Mouse (Mus musculus) layer of hippocampus, adult 2 months (tissue): ENCODE data around the gene Sh2b1. TPM values are rescaled to one million over a fixed set of nuclear protein-coding genes. Genes with fewer than 3 reads are reported as not detected.
A peak's percentile ranks its signal among the peaks of the same experiment; 100 is the strongest.

Experiments
- DNase-seq, 2 experiments: peaks; one replicate each; pipeline ENCODE4 v3.0.0; 2022; ENCODE audit warnings: low spot score in 2 of 2
- H3K27ac ChIP-seq: fragments of 200-600 bp; 2 replicates; pipeline ENCODE4 v1.8.1; 2022
- H3K4me3 ChIP-seq: fragments of 200-600 bp; 2 replicates; pipeline ENCODE4 v1.8.1; 2022; ENCODE audit warnings: mild to moderate bottlenecking
- CTCF ChIP-seq: fragments of 200-600 bp; conservative IDR thresholded peaks from 2 replicates; pipeline ENCODE4 v1.8.1; 2022; ENCODE audit warnings: antibody characterized with exemption, mild to moderate bottlenecking, moderate library complexity
- total RNA-seq, 2 experiments: library from RNA; stranded (reverse); gene quantifications; 2 replicates each; pipeline ENCODE4 v1.2.3; 2021

The Sh2b1 gene
- total RNA-seq, 2 experiments from 2014 or later = 69.1 to 70.1 TPM

DNA sequence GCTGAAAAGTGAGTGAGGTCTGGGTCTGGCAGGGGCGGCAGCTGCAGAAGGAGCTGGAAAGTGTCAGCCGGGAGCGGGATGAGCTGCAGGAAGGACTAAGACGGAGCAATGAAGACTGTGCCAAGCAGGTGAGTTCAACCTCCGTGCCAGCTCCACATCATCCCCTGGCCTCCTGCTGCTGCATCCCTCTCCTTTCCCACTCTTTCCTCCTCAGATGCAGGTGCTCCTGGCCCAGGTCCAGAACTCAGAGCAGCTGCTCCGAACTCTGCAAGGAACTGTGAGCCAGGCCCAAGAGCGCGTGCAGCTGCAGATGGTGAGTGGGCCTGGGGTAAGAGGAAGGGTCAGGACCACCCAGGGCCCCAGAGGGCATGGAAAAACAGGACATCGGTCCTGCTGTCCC lies 35.1 kb downstream of the Sh2b1 start:
- Histone ChIP-seq H3K27ac (no peak overlapping the region), H3K4me3 (no peak overlapping the region)
- no peak for TF ChIP-seq CTCF
- DNase-seq = no peak

GRCm38 (mm10) chr7:126436851-126437250 lies 38.4 kb downstream of the Sh2b1 start:
- Histone ChIP-seq H3K4me3 (no peak overlapping the region), H3K27ac (no peak overlapping the region)
- TF ChIP-seq CTCF = peak; percentile 89
- DNase-seq = peak in 1 of 2 experiments; percentile 54

DNA sequence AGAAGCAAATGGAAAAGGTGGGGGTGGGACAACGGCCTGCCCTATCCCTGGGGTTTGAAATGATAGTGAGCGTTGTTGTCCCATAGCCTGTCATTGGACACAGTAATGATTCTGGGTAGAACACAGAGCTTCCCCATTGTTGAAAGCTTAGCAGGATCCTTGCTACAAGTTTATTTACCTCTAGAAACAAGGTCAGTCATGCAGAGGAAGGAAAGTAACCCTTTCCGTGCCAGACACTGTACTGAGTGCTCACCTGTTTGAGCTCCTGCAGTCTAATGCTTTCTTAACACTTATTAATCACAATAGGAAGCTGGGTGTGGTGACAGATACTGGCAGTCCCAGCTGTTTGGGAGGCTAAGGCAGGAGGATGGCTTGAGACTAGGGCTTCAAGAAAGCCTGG lies 39.4 kb downstream of the Sh2b1 start:
- DNase-seq = no peak
- H3K4me3 ChIP-seq = no peak overlapping the region
- H3K27ac ChIP-seq = no peak overlapping the region
- TF ChIP-seq CTCF = no peak

DNA sequence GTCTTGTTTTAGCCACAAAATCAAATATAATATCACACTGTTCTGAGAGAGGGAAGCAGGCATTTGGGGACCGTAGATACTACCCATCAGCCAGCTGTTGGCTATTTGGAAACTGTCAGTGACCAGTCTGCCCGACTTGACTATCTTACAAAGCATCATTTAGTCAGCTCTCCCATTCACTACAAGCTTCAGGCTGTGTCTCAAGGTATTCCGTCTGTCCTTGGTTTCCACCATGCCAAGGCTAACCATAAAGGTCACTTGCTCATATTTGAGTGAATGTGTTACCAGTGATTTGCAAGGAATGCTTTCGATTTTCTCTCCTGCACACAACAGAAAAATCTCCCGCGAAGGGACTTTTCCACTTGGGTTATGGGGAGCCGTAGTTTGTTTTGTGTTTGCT lies 40.5 kb downstream of the Sh2b1 start:
- DNase-seq = no peak

DNA sequence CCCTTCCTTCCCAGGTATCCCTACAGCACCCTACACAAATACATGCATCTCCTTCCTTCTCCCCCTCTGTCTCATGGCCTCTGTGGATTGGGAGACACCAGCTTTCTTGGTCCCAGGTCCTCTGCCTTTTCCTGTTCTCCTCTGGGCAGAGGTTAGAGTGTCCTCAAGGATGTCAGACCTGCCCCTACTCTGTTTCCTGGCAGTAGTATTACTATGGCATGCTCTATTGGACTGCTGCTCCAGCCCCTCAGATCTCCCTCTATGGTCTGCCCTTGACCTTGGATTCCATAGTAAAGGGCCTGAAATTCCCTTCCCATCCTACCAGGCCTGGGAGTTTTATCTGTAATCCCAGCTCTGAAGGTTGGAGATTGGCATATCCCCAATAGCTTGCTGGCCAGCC lies 45.1 kb downstream of the Sh2b1 start:
- no peak for TF ChIP-seq CTCF
- Histone ChIP-seq H3K27ac (no peak overlapping the region), H3K4me3 (no peak overlapping the region)
- DNase-seq = no peak

More for the DNA sequence above, 40.5 kb downstream of the Sh2b1 start:
- H3K4me3 ChIP-seq = no peak overlapping the region
- TF ChIP-seq CTCF = no peak
- H3K27ac ChIP-seq = no peak overlapping the region

DNA sequence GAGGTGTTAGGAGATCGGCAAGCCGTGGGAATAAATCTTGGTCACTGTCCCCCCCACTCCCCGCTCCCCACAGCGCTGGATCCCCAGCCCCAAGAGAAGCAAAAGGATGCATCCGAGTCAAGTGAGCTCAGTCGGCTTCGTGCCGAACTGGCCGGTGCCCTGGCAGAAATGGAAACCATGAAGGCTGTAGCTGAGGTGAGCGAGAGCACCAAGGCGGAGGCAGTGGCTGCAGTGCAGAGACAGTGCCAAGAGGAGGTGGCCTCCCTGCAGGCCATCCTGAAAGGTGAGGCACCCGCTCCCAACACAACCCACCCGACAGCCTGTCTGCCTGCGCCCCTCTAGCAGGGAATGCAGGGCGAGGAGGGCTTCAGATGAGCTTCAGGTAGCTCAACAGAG lies 45.7 kb downstream of the Sh2b1 start:
- Histone ChIP-seq H3K4me3 (peak overlapping the region; percentile 65), H3K27ac (peak overlapping the region; percentile 91; the same call in 1 of the 2 replicates)
- no peak for DNase-seq
- TF ChIP-seq CTCF = no peak

DNA sequence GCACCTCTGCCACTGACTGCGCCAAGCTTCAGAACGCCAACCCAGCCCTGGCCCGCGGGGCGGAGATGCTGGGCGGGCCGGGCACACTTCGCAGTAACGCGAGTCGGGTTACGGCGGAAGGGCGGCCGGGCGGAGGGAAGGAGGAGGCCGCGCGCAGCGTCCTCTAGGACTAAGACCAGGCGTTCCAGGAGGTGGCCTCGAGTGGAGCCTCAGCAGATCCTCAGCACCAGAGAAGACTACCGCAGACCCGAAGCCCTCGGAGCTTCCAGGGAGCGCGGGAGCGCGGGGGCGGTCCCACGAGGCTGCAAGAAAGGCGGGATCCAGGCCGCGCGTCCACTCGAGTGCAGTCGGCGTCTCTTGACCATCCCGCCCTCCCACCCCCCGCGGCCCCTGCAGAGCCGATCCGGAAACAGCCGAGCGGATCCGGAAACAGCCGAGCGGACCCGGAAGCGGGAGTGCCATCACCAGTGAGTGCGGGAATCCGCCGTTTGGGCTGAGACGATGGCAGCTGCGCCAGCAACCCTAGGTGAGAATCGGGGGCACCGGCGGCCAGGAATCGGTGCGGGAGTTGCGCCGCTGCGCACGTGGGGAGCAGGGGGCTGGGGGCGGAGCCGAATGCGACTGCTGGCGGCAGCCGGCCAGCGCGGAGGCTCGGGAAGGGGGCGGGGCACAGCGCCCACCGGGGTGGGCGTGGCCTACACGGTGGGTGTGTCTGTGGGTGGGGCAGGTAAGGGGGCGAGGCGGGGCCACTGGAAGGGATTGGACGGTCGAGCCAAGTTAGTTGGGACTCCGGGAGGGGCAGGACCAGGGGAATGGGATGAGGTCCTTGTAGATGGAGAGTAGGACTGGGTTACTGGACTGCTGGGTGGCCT lies 46.4 kb downstream of the Sh2b1 start, which contains the start of gene Rabep2:
Rabep2 (plus strand) TSS at position 129 of the 872 bp plus-strand sequence.
- H3K4me3 ChIP-seq = peak within 1 kb of the TSS; percentile 65

GRCm38 (mm10) chr7:126428154-126428553 lies 47.1 kb downstream of the Sh2b1 start:
- no peak for TF ChIP-seq CTCF
- Histone ChIP-seq H3K27ac (peak overlapping the region; percentile 91), H3K4me3 (peak overlapping the region; percentile 65)
- no peak for DNase-seq

More for the DNA sequence above, 46.4 kb downstream of the Sh2b1 start, which contains the start of gene Rabep2:
- TF ChIP-seq CTCF = no peak
- H3K27ac ChIP-seq = peak within 1 kb of the TSS; percentile 91
- peak; percentile 89 to 97 for DNase-seq

DNA sequence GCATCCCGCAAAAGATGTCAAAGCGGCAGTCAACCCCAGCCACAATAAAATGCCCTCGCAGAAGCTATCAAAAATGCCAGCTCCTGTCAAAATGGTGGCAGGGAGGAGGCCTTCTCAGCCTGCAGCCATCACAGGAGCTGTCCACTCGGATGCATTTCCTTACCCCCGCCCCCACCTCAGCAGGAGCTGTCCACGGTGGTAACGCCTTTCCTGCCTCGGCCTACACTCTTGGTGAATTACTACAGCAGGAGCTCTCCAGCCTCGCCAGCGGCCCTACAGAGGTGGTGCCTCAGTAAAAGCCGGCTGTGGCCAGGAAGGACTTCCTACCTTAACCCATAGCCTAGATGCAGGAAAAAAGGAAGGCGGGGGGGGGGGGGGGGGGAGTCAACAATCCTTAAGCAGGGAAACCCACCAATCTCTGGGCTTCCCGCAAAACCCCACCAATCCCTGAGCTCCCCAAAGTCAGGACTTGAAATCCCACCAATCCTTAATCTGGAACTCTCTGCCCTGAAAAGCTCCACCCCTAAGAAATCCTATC lies 47.8 kb downstream of the Sh2b1 start:
- no peak overlapping the region for H3K27ac ChIP-seq
- H3K4me3 ChIP-seq = no peak overlapping the region
- no peak for TF ChIP-seq CTCF
- DNase-seq = no peak

DNA sequence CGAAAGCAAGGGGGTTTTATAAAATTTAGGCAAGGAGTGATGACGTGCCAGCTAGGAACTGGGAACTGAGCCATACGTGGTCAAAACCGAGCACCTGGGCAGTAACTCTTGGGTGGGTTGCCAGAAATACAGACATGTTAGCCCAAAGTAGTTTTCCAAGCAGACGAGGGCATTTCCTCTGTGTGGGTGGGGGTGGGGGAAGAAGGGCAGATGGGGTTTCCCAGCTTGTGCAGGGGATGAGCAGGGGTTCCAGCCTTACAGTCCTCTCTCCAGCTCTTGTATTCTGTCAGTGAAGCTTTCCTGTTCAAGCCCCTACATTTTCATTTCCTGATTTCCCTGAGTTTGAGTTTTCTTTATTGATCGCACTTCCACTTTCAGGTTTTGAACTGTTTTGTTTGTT lies 51.1 kb downstream of the Sh2b1 start:
- no peak for TF ChIP-seq CTCF
- no peak overlapping the region for H3K4me3 ChIP-seq
- no peak overlapping the region for H3K27ac ChIP-seq
- no peak for DNase-seq

DNA sequence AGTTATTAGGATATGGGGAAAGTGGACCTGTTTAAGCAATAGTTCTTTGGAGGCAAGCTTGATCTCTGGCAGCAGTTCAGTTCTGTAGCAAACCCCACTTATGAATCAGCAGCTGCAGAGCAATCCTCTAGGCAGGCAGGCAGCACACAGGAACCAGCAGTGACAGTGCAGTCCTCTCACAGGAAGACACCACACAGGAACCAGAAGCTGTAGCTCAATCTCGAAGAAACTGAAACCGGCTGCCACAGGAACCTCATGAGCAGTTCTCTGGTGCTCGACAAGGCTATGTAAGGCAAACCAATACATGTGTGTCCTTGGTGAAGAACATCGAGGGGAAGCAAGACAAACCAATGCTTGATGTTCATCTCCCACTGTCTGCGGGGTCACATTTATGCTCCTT lies 53.5 kb downstream of the Sh2b1 start:
- no peak overlapping the region for H3K27ac ChIP-seq
- DNase-seq = no peak
- H3K4me3 ChIP-seq = no peak overlapping the region
- no peak for TF ChIP-seq CTCF

DNA sequence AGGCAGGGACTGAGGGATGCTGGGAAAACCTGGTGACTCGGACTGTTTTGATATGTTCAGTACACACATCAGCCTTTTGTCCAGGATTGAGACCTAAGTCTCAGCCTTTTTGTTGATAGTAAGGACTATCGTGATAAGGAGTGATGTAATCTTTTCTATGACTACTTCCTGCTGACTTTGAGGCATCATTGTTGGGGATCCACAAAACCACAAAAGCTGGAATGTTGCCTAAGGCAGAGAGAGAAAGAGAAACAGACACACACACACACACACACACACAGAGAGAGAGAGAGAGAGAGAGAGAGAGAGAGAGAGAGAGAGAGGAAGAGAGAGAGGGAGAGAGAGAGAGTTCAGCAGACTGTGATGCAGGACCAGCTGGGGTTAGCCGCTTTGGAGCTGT lies 56.7 kb downstream of the Sh2b1 start:
- no peak for DNase-seq
- no peak overlapping the region for H3K4me3 ChIP-seq
- no peak overlapping the region for H3K27ac ChIP-seq
- TF ChIP-seq CTCF = no peak

- Histone ChIP-seq H3K4me3 (no peak overlapping the region), H3K27ac (no peak overlapping the region)
- TF ChIP-seq CTCF = no peak
- DNase-seq = no peak
Measured at GRCm38 (mm10) chr7:126417606-126418005, 57.6 kb downstream of the Sh2b1 start.

- DNase-seq = no peak
- no peak for TF ChIP-seq CTCF
- no peak overlapping the region for H3K27ac ChIP-seq
- no peak overlapping the region for H3K4me3 ChIP-seq
Measured at GRCm38 (mm10) chr7:126417045-126417444, 58.2 kb downstream of the Sh2b1 start.

Other genes with a start within 250 kb of the Sh2b1 start
- 10 to 100 TPM; 71.9 to 73.3 TPM for gene Sbk1, start 202.8 kb downstream of the Sh2b1 start, total RNA-seq
- 1 to 10 TPM in 1 of 2 experiments, under 1 TPM in 1; 0.98 to 1.2 TPM for gene Lat, start 105.9 kb downstream of the Sh2b1 start, total RNA-seq
- gene Spns1, start 98.0 kb downstream of the Sh2b1 start, total RNA-seq = 10 to 100 TPM; 86.5 to 91.0 TPM
- 1 to 10 TPM; 7.0 to 7.6 TPM for gene Nfatc2ip, start 78.7 kb downstream of the Sh2b1 start, total RNA-seq
- gene Cd19, start 60.5 kb downstream of the Sh2b1 start, total RNA-seq = not detected
- gene Rabep2, start 46.7 kb downstream of the Sh2b1 start, total RNA-seq = 10 to 100 TPM; 13.5 to 14.7 TPM
- under 1 TPM; 0.81 to 0.84 TPM for gene Atp2a1, start 12.3 kb downstream of the Sh2b1 start, total RNA-seq
- 10 to 100 TPM; 81.9 to 86.7 TPM for gene Tufm, start 11.9 kb upstream of the Sh2b1 start, total RNA-seq
- 100 to 1,000 TPM; 132 to 133 TPM for gene Atxn2l, start 28.0 kb upstream of the Sh2b1 start, total RNA-seq
- gene Eif3c, start 91.0 kb upstream of the Sh2b1 start, total RNA-seq = 100 to 1,000 TPM; 174 to 190 TPM
- under 1 TPM; 0.37 to 0.44 TPM for gene Apobr, start 109.5 kb upstream of the Sh2b1 start, total RNA-seq
- 10 to 100 TPM; 28.4 to 36.4 TPM for gene Cln3, start 110.4 kb upstream of the Sh2b1 start, total RNA-seq
- not detected for gene Il27, start 119.5 kb upstream of the Sh2b1 start, total RNA-seq
- 10 to 100 TPM; 10.3 to 12.2 TPM for gene Nupr1, start 155.4 kb upstream of the Sh2b1 start, total RNA-seq
- gene Sgf29, start 173.9 kb upstream of the Sh2b1 start, total RNA-seq = 10 to 100 TPM; 27.8 to 28.4 TPM
- gene Sult1a1, start 201.0 kb upstream of the Sh2b1 start, total RNA-seq = 1 to 10 TPM; 9.1 to 9.4 TPM
- 100 to 1,000 TPM; 103 to 112 TPM for gene Bola2, start 220.0 kb upstream of the Sh2b1 start, total RNA-seq
- gene Slx1b, start 220.4 kb upstream of the Sh2b1 start, total RNA-seq = 10 to 100 TPM; 18.9 to 22.3 TPM
- gene Coro1a, start 232.4 kb upstream of the Sh2b1 start, total RNA-seq = 100 to 1,000 TPM; 130 to 135 TPM